Mouse (Mus musculus) cerebellum, postnatal 25 days (tissue): ENCODE results near the gene Crlf1.

Source experiments
- DNase-seq, 2 experiments: peaks; one replicate each; pipeline ENCODE4 v3.0.0; 2021; ENCODE audit warnings: mixed read lengths in 2 of 2

Gene Crlf1

DNA sequence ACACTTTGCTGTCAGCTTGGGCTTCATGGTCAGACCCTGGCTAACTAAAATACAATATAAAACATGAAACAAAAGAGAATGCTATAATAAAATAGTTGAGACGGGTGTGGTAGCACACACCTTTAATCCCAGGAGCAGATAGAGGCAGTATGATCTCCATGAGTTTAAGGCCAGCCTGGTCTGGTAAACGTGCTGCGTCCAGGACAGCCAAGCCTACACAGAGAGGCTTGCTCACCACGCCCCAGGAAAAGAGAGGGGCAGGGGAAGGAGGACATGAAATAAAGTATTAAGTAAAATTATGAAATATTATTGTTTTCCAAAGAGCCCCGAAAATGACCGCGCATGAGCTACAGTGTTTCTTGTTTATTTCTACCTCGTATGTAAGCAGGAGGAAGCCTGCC lies 34.2 kb downstream of the Crlf1 start:
- DNase-seq: peak in 1 of 2 experiments; percentile 46

GRCm38 (mm10) chr8:70527512-70528181 lies 34.7 kb downstream of the Crlf1 start, which contains the start of the genes Fkbp8 and Kxd1:
Gene Fkbp8, plus strand, starts transcription at chr8:70527724.
Gene Kxd1, minus strand, starts transcription at chr8:70527956.
- peak; percentile 99 to 100 for DNase-seq

- no peak for DNase-seq
Measured at GRCm38 (mm10) chr8:70528182-70528797, 35.3 kb downstream of the Crlf1 start.

- DNase-seq: no peak
Measured at GRCm38 (mm10) chr8:70529299-70529698, 36.3 kb downstream of the Crlf1 start.

GRCm38 (mm10) chr8:70529741-70530161 lies 36.8 kb downstream of the Crlf1 start:
- DNase-seq: no peak

- no peak for DNase-seq
Measured at GRCm38 (mm10) chr8:70530314-70530713, 37.4 kb downstream of the Crlf1 start.

- no peak for DNase-seq
Measured at GRCm38 (mm10) chr8:70534281-70534680, 41.3 kb downstream of the Crlf1 start.

DNA sequence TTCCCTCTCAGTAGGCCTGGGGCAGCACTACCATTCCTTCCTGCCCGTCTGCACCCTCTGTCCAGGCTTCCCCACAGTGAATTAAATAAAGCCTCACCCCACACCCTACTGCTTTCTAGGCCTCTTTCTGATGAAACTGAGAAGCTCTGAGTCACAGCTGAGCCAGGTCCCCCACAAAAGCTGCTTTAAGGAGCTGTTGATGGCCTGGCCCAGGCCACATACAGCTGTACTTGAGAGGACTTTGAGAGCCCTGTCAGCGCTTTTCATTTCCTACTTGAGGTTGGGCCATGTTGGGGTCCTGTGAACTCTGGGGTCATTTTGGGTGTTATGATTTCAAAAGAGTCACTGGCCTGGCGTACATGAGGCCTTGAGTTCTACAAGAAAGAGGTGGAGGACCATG lies 42.3 kb downstream of the Crlf1 start:
- DNase-seq: no peak

DNA sequence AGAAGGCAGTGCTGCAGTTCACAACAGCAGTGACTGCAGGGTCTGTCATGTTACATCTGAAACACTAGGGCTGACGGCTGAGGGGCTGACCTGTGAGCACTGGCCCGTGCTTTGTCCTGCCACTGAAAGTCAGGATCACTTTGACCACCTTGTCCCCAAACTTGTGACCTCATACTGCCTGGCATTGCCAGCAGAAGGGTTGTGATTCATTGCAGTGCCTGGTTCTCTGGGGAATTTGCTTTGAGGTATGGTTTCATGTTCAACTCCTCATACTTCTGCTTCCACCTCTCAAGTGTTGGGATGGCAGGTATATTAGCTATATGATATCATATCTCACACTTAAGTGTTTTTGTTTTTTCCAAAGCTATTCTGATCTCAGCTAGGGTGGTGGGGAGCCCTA lies 42.7 kb downstream of the Crlf1 start:
- DNase-seq: no peak

- peak; percentile 45 to 55 for DNase-seq
Measured at GRCm38 (mm10) chr8:70538024-70538579, 45.1 kb downstream of the Crlf1 start.

GRCm38 (mm10) chr8:70538633-70539076 lies 45.7 kb downstream of the Crlf1 start:
- peak; percentile 98 to 100 for DNase-seq

GRCm38 (mm10) chr8:70539077-70539813 lies 46.3 kb downstream of the Crlf1 start, which contains the start of gene Ell:
Gene Ell, plus strand, starts transcription at chr8:70539457.
- DNase-seq: peak; percentile 99 to 100

GRCm38 (mm10) chr8:70540013-70540506 lies 47.1 kb downstream of the Crlf1 start:
- DNase-seq: no peak

- no peak for DNase-seq
Measured at GRCm38 (mm10) chr8:70540507-70541071, 47.6 kb downstream of the Crlf1 start.

DNA sequence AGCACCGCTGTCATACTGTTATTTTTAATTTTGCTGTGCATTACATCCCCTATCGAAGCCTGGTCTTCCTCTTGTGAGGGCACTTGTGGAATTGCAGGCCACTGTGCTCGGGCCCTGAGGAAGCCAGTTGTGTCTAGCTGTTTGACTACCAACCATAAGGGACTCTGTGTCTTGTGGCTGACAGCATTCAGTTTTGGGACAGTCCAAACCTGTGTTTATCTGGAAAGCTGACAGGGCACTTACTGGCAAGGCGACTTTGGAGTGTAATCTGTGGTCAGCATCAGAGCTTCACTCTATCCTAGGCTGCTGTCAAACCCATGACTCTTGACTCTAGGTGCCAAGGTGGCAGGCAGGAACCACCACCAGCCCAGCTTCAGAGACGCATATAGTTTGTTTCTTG lies 48.1 kb downstream of the Crlf1 start:
- no peak for DNase-seq

DNA sequence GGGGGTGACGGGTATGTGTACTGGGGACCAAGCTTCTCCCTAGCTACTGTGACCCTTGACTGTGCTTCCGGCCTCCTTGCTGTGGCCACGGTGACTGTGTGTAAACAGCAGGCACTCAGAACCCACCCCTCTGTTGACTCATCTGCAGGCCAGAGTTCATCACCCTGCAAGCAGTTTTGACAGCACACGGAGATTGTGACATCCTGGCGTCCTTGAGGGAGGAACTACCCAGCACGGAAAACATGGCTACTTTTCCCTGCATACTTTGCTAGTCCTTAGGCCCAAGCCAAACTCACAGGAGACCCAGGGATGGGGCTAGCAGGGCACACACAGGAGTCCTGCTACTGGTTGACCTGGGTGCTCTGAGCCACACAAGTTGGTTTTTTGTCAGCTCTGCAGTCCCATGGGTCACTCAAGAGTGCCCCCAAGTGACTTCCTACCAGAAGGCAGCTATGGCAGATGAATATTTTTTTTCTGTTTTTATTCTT lies 51.3 kb downstream of the Crlf1 start:
- peak; percentile 35 to 49 for DNase-seq

- no peak for DNase-seq
Measured at GRCm38 (mm10) chr8:70546412-70546811, 53.5 kb downstream of the Crlf1 start.

DNA sequence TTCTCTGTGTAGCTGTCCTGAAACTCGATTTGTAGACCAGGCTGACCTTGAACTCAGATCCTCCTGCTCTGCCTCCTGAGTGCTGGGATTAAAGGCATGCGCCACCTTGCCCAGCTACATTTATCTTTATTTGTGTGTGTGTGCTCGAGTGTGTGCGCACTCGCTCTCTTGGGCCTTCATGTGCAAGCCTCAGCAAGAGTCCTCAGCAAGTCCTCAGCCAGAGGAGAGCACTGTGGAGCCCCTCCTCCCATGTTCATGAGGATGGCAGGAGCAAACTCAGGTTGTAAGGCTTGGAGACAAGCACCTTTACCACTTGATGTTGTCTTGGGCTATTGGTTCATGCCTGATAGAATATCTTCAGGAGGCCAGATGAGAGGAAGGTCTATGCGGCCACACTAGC lies 54.8 kb downstream of the Crlf1 start:
- DNase-seq: no peak

DNA sequence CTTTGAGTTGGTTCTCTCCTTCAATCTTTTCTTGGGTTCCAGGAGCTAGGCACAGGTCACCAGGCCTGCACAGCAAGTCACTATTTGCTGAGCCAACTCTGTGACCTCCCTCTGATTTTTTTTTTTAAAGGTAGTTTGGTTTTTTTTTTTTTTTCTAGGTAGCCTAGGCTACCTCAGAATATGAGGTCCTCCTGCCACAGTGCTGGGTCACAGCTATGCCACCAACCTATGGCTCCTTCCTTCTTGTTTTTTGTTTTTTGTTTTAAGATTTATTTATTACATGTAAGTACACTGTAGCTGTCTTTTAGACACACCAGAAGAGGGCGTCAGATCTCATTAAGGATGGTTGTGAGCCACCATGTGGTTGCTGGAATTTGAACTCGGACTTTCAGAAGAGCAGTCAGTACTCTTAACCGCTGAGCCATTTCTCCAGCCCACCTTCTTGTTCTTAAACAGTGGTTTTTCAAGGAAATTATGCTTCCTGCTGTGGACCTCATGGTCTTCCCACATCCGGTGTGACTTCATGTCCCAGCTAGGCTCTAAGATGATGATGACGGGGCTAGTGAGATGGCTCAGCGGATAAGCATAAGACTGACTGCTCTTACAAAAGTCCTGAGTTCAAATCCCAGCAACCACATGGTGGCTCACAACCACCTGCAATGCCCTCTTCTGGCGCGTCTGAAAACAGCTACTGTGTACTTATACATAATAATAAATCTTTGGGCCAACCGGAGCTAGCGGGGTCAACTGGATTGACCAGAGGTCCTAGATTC lies 56.6 kb downstream of the Crlf1 start:
- no peak for DNase-seq

GRCm38 (mm10) chr8:70551558-70552161 lies 58.7 kb downstream of the Crlf1 start:
- peak; percentile 53 to 64 for DNase-seq

DNA sequence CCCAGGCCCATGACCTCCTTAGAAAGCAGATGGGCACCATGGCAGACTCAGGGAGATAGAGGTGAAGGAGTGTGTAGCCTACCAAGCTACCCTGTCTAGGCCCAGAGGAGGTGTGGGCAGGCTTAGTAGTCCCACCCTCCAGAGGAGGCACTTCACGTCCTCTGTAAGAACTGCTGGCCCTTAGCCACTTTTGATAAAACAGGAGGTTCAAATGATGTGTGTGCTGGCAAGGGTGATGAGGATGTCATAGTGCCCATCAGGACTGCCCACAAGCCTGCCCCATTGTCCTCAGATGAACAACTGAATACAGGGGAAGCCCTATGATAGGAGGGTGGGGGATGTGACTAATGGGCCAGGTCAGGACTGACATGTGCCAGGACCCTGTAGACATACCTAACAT lies 59.9 kb downstream of the Crlf1 start:
- DNase-seq: no peak
